Mouse (Mus musculus) hindbrain, embryonic 16.5 days (tissue): Measurements from ENCODE around the gene Fer1l5. TPM values are rescaled to one million over a fixed set of nuclear protein-coding genes. Genes with fewer than 3 reads are reported as not detected.

Experiments
- ATAC-seq: fragments of 200-750 bp; cut with Nextera tagmentation; 2 replicates; pipeline ENCODE4 v1.8.0; 2017; ENCODE audit warnings: moderate TSS enrichment, moderate library complexity
- H3K27ac ChIP-seq: fragments of 300-500 bp; sonication (generic); 2 replicates; pipeline ENCODE4 v1.5.1; 2014; ENCODE audit warnings: low read depth, mild to moderate bottlenecking, control low read depth, low read length, moderate library complexity
- H3K27me3 ChIP-seq: fragments of 300-500 bp; sonication (generic); replicated peaks from 2 replicates; pipeline ENCODE4 v1.6.1; 2014; ENCODE audit warnings: low read length; ENCODE audit not compliant: control insufficient read depth, insufficient read depth
- H3K36me3 ChIP-seq: fragments of 300-500 bp; sonication (generic); 2 replicates; pipeline ENCODE4 v1.6.1; 2014; ENCODE audit warnings: mild to moderate bottlenecking, low read length, moderate library complexity, mixed read lengths; ENCODE audit not compliant: control insufficient read depth, insufficient read depth
- H3K4me1 ChIP-seq: fragments of 300-500 bp; sonication (generic); 2 replicates; pipeline ENCODE4 v1.6.1; 2014; ENCODE audit warnings: low read depth, low read length; ENCODE audit not compliant: control insufficient read depth, insufficient read depth
- H3K4me2 ChIP-seq: fragments of 300-500 bp; sonication (generic); 2 replicates; pipeline ENCODE4 v1.6.1; 2014; ENCODE audit warnings: mild to moderate bottlenecking, low read length, control low read depth, moderate library complexity
- H3K4me3 ChIP-seq: fragments of 300-500 bp; sonication (generic); 2 replicates; pipeline ENCODE4 v1.5.1; 2014; ENCODE audit warnings: mild to moderate bottlenecking, low read length, control low read depth, moderate library complexity
- H3K9ac ChIP-seq: fragments of 300-500 bp; sonication (generic); 2 replicates; pipeline ENCODE4 v1.6.1; 2014; ENCODE audit warnings: low read depth, mild to moderate bottlenecking, control low read depth, low read length, moderate library complexity
- H3K9me3 ChIP-seq: fragments of 300-500 bp; sonication (generic); 2 replicates; pipeline ENCODE4 v1.6.1; 2014; ENCODE audit warnings: mild to moderate bottlenecking, low read length, moderate library complexity; ENCODE audit not compliant: control insufficient read depth
- WGBS: fragments of 180-500 bp; shearing (Covaris S2); extraction: QIAGEN DNeasy Blood & Tissue Kit; methylation state at CpG from one replicate; pipeline ENCODE4 v1.1.7; 2014; 5-methylcytosine and 5-hydroxymethylcytosine counted together
- microRNA-seq: library from miRNA; unstranded; fragments of <30 nt; microRNA quantifications from one replicate; pipeline ENCODE4, GENCODE M21; 2017
- polyA plus RNA-seq: library from polyadenylated mRNA; unstranded; fragments of >200 nt; fragmentation: Nextera tagmentation; extraction: Ambion mirVana; gene quantifications from 2 replicates; pipeline ENCODE4 v1.2.1, GENCODE M21; 2015

Gene Fer1l5
- polyA plus RNA-seq, 1 experiment from 2014 or later, result 1.9 TPM

DNA sequence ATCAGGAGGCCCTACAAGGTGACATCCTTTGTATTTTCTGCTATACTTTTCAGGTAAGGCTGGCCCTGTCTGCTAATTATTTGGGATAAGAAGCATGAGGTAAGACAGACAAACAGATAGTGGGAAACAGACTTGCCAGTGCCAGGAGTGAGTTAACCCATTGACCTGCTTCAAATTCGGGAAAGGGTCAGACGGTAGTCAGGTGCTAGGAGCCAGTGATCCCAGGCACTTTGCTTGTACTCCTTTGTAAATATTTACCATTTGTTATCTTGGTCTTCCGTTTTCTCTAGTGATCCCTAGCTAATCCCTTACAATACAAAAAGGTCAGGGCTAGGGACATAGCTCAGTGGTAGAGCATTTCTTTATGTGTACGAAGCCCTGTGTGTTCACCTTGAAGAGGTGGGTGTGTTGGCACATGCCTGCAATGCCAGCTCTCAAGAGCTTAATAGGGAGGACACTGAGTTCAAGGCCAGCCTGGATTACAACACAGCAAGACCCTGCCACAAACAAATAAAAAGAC is 93.6 kb downstream of the Fer1l5 start:
- Histone ChIP-seq H3K27me3 (no peaks in the 10 kb centered on the region), H3K4me1 (peaks cover 7% of the 10 kb centered on the region), H3K9me3 (no peaks in the 10 kb centered on the region), H3K4me3 (no peak overlapping the region), H3K9ac (no peak overlapping the region), H3K27ac (no peak overlapping the region), H3K36me3 (no peaks in the 10 kb centered on the region), H3K4me2 (no peak overlapping the region)
- no peak for ATAC-seq
- 86% methylated on average over 4 of the region's 4 CpGs for WGBS

DNA sequence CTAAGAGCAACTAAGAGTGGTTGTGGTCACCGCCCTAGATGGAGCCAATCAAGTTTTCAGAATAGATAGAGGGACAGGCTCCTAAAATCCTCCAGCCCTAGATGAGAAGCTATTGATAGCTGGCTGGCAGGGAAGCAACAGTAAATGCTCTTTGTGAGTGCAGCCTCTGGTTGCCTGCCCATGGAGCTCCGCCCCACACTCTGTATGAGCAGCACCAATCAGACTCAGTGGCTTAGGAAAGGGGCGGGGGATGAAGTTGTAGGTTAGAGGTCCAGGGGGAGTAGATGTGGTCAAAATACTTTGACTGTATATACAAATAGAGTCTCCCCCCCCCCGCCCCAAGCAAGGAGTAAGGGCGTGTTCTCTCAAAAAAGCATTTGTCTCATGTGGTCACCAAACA is 95.4 kb downstream of the Fer1l5 start:
- no peak overlapping the region for H3K27ac ChIP-seq

DNA sequence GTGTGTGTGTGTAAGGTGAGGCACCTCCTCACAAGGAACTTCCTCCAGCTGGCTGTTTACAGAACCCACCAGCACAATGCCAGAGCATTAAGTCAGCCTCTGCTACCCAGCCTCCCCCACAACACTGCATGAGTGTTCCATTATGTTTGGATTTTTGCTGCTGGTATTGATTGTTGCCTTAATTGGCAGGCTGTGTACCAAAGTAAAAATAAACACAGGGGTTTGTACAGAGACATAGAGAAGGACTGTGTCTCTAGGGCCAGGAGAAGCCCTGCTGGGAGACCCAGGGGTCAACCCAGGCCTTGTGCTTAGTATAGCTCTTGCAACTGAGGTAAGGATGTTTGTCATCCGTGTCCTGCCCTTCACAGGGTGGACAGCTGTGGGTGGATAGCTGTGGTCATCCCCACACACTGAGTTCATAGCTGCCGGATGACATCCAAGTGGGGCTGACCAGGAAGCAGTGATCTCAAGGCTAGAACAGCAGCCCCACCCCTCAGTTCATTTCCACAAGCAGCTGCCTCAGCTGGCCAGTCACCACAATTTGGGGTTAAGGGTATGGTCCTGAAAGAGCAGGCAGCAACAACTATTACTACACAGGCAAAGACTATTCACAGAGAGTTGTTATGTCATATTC is 97.8 kb downstream of the Fer1l5 start:
- 47% methylated on average over 2 of the region's 2 CpGs for WGBS
- no peak overlapping the region for H3K4me2 ChIP-seq

More for the DNA sequence above, 95.4 kb downstream of the Fer1l5 start:
- H3K4me3 ChIP-seq, result no peak overlapping the region
- H3K4me2 ChIP-seq, result no peak overlapping the region
- H3K9ac ChIP-seq, result no peak overlapping the region
- peaks cover 15% of the 10 kb centered on the region for H3K4me1 ChIP-seq
- WGBS, result 62% methylated on average over 5 of the region's 5 CpGs
- H3K27me3 ChIP-seq, result no peaks in the 10 kb centered on the region
- no peaks in the 10 kb centered on the region for H3K36me3 ChIP-seq
- no peaks in the 10 kb centered on the region for H3K9me3 ChIP-seq
- no peak for ATAC-seq

DNA sequence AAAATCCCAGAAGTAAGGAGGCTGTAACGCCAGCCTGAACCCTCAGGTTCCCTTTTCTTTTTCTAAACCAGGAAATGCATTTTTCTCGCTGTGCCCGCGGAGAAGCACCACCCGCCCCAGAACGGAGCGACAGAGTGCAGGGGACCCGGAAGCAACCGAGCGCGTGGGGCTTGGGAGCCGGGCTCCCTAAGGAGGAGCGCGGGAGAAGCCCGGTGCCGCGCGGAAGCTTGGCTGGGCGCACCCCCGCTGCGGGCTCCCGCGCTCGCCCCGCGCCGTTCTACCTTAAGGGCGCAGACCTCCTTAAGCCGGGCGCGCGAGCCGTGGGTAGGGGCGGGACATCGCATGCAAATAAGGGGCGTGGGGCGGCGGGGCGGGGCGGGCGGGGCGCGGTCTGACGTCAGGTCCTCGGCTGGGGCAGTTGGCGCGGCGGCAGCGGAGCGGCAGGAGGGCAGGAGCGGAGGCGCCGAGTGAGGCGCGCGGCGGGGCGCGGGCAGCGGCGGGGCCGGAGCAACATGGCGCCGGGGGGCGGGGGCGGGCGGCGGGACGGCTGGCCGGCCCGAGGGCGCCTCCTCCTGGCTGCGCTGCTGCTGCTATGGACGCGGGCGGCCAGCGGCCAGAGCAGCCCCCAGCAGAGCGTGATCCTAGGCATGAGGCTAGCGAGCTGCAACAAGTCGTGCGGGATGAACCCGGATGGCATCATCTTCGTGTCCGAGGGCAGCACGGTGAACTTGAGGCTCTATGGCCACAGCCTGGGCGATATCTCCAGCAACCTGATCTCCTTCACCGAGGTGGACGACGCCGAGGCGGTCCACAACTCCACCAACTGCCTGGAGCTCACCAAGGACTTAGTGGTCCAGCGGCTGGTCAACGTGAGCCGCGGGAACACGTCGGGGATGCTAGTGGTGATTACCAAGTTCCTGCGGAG is 99.4 kb downstream of the Fer1l5 start, which contains the start of gene Cnnm4:
Gene Cnnm4 (plus strand): TSS at position 440 of the 925 bp plus-strand sequence.
- H3K27ac ChIP-seq, result peak within 1 kb of the TSS; percentile 42
- H3K9ac ChIP-seq, result peak within 1 kb of the TSS; percentile 70
- H3K36me3 ChIP-seq, result no peaks in the 10 kb centered on the region
- no peaks in the 10 kb centered on the region for H3K9me3 ChIP-seq
- H3K4me3 ChIP-seq, result peak within 1 kb of the TSS; percentile 69
- H3K27me3 ChIP-seq, result no peaks in the 10 kb centered on the region
- H3K4me1 ChIP-seq, result peaks cover 49% of the 10 kb centered on the region
- peak; percentile 92 for ATAC-seq
- WGBS, result under 1% methylated on average over 70 of the region's 98 CpGs
- peak within 1 kb of the TSS; percentile 87 for H3K4me2 ChIP-seq

More for the DNA sequence above, 97.8 kb downstream of the Fer1l5 start:
- Histone ChIP-seq H3K9ac (no peak overlapping the region), H3K36me3 (no peaks in the 10 kb centered on the region), H3K9me3 (no peaks in the 10 kb centered on the region), H3K27ac (no peak overlapping the region), H3K4me3 (no peak overlapping the region), H3K4me1 (peaks cover 38% of the 10 kb centered on the region), H3K27me3 (no peaks in the 10 kb centered on the region)
- no peak for ATAC-seq

Small RNAs within 50 kb of the gene (microRNA-seq; reads per million reads assigned to microRNA genes)
- not detected for gene Mir6898

Other genes starting within 250 kb of the Fer1l5 start
- 40.2 and 48.8 TPM in 2 replicates for gene Uggt1, start 127.6 kb upstream of the Fer1l5 start, polyA plus RNA-seq
- gene Neurl3, start 97.6 kb upstream of the Fer1l5 start, polyA plus RNA-seq, result 1.4 and 2.0 TPM in 2 replicates
- 6.7 and 7.1 TPM in 2 replicates for gene Arid5a, start 64.6 kb upstream of the Fer1l5 start, polyA plus RNA-seq
- gene Kansl3, start 3.1 kb upstream of the Fer1l5 start, polyA plus RNA-seq, result 33.0 and 40.6 TPM in 2 replicates
- 62.9 and 67.6 TPM in 2 replicates for gene Lman2l, start 73.0 kb downstream of the Fer1l5 start, polyA plus RNA-seq
- gene Cnnm4, start 99.3 kb downstream of the Fer1l5 start, polyA plus RNA-seq, result 11.4 and 12.8 TPM in 2 replicates
- gene Cnnm3, start 139.6 kb downstream of the Fer1l5 start, polyA plus RNA-seq, result 4.3 and 5.0 TPM in 2 replicates
- gene Ankrd23, start 164.6 kb downstream of the Fer1l5 start, polyA plus RNA-seq, result 12.2 and 19.8 TPM in 2 replicates
- gene Gm42417, start 167.1 kb downstream of the Fer1l5 start, polyA plus RNA-seq, result 0.30 and 0.57 TPM in 2 replicates
- 31.0 and 33.8 TPM in 2 replicates for gene Ankrd39, start 175.2 kb downstream of the Fer1l5 start, polyA plus RNA-seq
- gene Sema4c, start 186.1 kb downstream of the Fer1l5 start, polyA plus RNA-seq, result 19.1 and 21.2 TPM in 2 replicates